Mouse (Mus musculus) intestine, embryonic 14.5 days (tissue): ENCODE measurements around the gene Dhrs2. TPM values are rescaled to one million over a fixed set of nuclear protein-coding genes. Genes with fewer than 3 reads are reported as not detected.

Experiments used
- ATAC-seq: fragments of 200-750 bp; cut with Nextera tagmentation; replicated peaks from 2 replicates; pipeline ENCODE4 v1.8.0; 2017; ENCODE audit warnings: low read depth, moderate number of reproducible peaks, moderate TSS enrichment, moderate library complexity; ENCODE audit not compliant: low FRiP score, low TSS enrichment
- DNase-seq: peaks from one replicate; pipeline ENCODE4 v3.0.0-alpha.2; 2018; ENCODE audit warnings: low spot score
- H3K27ac ChIP-seq: fragments of 300-500 bp; sonication (generic); 2 replicates; pipeline ENCODE4 v1.5.1; 2014; ENCODE audit warnings: low read depth, mild to moderate bottlenecking, control low read depth
- H3K27me3 ChIP-seq: fragments of 300-500 bp; sonication (generic); replicated peaks from 2 replicates; pipeline ENCODE4 v1.6.1; 2014; ENCODE audit warnings: low read length, control low read depth; ENCODE audit not compliant: control insufficient read depth, insufficient read depth
- H3K36me3 ChIP-seq: fragments of 300-500 bp; sonication (generic); 2 replicates; pipeline ENCODE4 v1.6.1; 2014; ENCODE audit warnings: low read length, control low read depth; ENCODE audit not compliant: control insufficient read depth, insufficient read depth
- H3K4me1 ChIP-seq: fragments of 300-500 bp; sonication (generic); replicated peaks from 2 replicates; pipeline ENCODE4 v1.6.1; 2014; ENCODE audit warnings: low read length, control low read depth, mixed read lengths; ENCODE audit not compliant: control insufficient read depth, insufficient read depth
- H3K4me2 ChIP-seq: fragments of 300-500 bp; sonication (generic); 2 replicates; pipeline ENCODE4 v1.6.1; 2014; ENCODE audit warnings: low read length
- H3K4me3 ChIP-seq: fragments of 300-500 bp; sonication (generic); 2 replicates; pipeline ENCODE4 v1.5.1; 2014; ENCODE audit warnings: low read depth, low read length, control low read depth, mixed read lengths
- H3K9ac ChIP-seq: fragments of 300-500 bp; sonication (generic); 2 replicates; pipeline ENCODE4 v1.6.1; 2014; ENCODE audit warnings: mild to moderate bottlenecking, low read length
- H3K9me3 ChIP-seq: fragments of 300-500 bp; sonication (generic); 2 replicates; pipeline ENCODE4 v1.6.1; 2016; ENCODE audit warnings: low read length, control low read depth; ENCODE audit not compliant: control insufficient read depth
- WGBS: fragments of 180-500 bp; shearing (Covaris S2); extraction: QIAGEN DNeasy Blood & Tissue Kit; methylation state at CpG from one replicate; pipeline ENCODE4 v1.1.7; 2014; 5-methylcytosine and 5-hydroxymethylcytosine counted together
- polyA plus RNA-seq: library from polyadenylated mRNA; unstranded; fragments of >200 nt; fragmentation: Nextera tagmentation; extraction: Ambion mirVana; gene quantifications from 2 replicates; pipeline ENCODE4 v1.2.1, GENCODE M21; 2014

The Dhrs2 gene
- polyA plus RNA-seq, 1 experiment from 2014 or later, result 0.23 TPM

GRCm38 (mm10) chr14:55214507-55214906, 7.3 kb upstream of the Dhrs2 start:
- Histone ChIP-seq H3K27ac (no peak overlapping the region), H3K4me2 (no peak overlapping the region), H3K27me3 (no peaks in the 10 kb centered on the region), H3K4me3 (no peak overlapping the region), H3K9ac (no peak overlapping the region), H3K36me3 (no peaks in the 10 kb centered on the region), H3K4me1 (no peaks in the 10 kb centered on the region), H3K9me3 (no peaks in the 10 kb centered on the region)
- DNase-seq (peak; percentile 65), ATAC-seq (no peak)
- WGBS, result 59% methylated on average over 4 of the region's 4 CpGs

DNA sequence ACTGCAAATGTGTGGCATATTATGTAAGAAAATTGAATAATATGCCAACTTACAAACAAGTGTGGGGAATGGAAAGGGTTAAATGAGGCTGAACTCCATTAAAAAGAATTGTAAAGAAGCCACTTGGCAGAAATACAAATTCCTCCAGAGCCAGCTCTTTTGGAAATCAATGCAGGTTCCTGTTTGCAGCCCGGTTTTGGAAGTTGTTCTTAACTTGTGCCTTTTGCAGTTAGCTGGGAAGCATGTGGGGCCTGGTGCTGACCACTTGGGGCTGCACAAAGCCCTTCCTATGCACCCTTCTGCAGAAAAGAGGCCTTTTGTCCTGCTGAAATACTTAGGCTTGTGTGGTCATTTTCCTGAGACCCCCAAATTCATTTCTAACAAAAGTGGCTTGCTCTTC, 1.4 kb downstream of the Dhrs2 start:
- no peaks in the 10 kb centered on the region for H3K4me1 ChIP-seq
- 25% methylated on average over 1 of the region's 1 CpGs for WGBS
- no peak overlapping the region for H3K9ac ChIP-seq
- no peak overlapping the region for H3K27ac ChIP-seq
- ATAC-seq, result no peak
- DNase-seq, result no peak
- no peaks in the 10 kb centered on the region for H3K9me3 ChIP-seq
- no peaks in the 10 kb centered on the region for H3K27me3 ChIP-seq
- H3K4me2 ChIP-seq, result no peak overlapping the region
- H3K36me3 ChIP-seq, result no peaks in the 10 kb centered on the region
- no peak overlapping the region for H3K4me3 ChIP-seq

GRCm38 (mm10) chr14:55234639-55235038, 12.8 kb downstream of the Dhrs2 start:
- H3K27me3 ChIP-seq, result no peaks in the 10 kb centered on the region
- DNase-seq (no peak), ATAC-seq (no peak)
- no peak overlapping the region for H3K27ac ChIP-seq
- no peak overlapping the region for H3K4me3 ChIP-seq
- 94% methylated on average over 11 of the region's 11 CpGs for WGBS
- H3K4me2 ChIP-seq, result no peak overlapping the region
- H3K36me3 ChIP-seq, result no peaks in the 10 kb centered on the region
- no peaks in the 10 kb centered on the region for H3K4me1 ChIP-seq
- no peak overlapping the region for H3K9ac ChIP-seq
- H3K9me3 ChIP-seq, result peaks cover 4% of the 10 kb centered on the region; the same call in 1 of the 2 replicates

GRCm38 (mm10) chr14:55236685-55237084, 14.9 kb downstream of the Dhrs2 start:
- WGBS, result 74% methylated on average over 2 of the region's 2 CpGs
- no peaks in the 10 kb centered on the region for H3K9me3 ChIP-seq
- H3K4me3 ChIP-seq, result no peak overlapping the region
- DNase-seq (no peak), ATAC-seq (no peak)
- H3K36me3 ChIP-seq, result no peaks in the 10 kb centered on the region
- no peaks in the 10 kb centered on the region for H3K4me1 ChIP-seq
- H3K4me2 ChIP-seq, result no peak overlapping the region
- H3K27me3 ChIP-seq, result no peaks in the 10 kb centered on the region
- H3K9ac ChIP-seq, result no peak overlapping the region
- H3K27ac ChIP-seq, result no peak overlapping the region

DNA sequence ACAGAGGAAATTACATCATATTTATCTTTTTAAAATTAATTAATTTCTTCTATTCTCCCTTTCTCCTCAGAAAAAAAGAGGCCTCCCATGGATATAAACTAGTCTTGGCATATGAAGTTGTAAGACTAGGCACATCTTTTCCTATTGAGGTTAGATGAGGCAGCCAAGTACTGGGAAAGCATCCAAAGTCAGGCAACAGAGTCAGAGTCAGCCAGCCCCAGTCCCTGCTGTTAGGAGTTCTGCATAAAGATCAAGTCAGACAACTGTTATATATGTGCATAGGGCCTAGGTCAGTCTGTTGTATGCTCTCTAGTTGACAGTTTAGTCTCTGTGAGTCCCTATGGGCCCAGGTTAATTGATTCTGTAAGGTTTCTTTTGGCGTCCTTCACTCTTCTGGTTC, 20.9 kb downstream of the Dhrs2 start:
- Histone ChIP-seq H3K9me3 (no peaks in the 10 kb centered on the region), H3K27me3 (no peaks in the 10 kb centered on the region), H3K4me2 (no peak overlapping the region), H3K9ac (no peak overlapping the region), H3K36me3 (no peaks in the 10 kb centered on the region), H3K4me3 (no peak overlapping the region), H3K4me1 (no peaks in the 10 kb centered on the region), H3K27ac (no peak overlapping the region)
- no peak for ATAC-seq
- 89% methylated on average over 1 of the region's 1 CpGs for WGBS
- no peak for DNase-seq

DNA sequence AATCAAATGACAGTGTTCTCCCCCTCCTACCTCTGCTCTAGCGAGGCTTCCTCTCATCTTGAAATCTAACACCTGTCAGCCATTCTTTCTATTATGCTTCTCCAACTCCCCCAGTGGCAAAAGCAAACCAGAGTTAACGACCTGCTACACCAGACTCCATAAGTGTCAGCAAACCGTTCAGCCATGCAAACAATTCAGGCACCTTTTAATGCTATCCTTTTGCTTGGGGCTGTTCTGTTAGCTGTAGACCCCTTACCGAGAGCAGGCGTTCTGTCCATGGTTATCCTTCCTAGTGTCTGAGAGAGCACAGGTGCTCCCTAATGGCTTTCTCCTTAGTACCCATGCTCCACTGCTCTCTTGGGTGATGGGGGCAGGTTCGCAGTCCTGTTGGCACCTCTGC, 25.4 kb downstream of the Dhrs2 start:
- no peaks in the 10 kb centered on the region for H3K27me3 ChIP-seq
- no peak overlapping the region for H3K9ac ChIP-seq
- no peak overlapping the region for H3K4me3 ChIP-seq
- WGBS, result 45% methylated on average over 6 of the region's 6 CpGs
- no peaks in the 10 kb centered on the region for H3K4me1 ChIP-seq
- DNase-seq (no peak), ATAC-seq (no peak)
- no peaks in the 10 kb centered on the region for H3K36me3 ChIP-seq
- no peaks in the 10 kb centered on the region for H3K9me3 ChIP-seq
- no peak overlapping the region for H3K27ac ChIP-seq
- H3K4me2 ChIP-seq, result no peak overlapping the region

DNA sequence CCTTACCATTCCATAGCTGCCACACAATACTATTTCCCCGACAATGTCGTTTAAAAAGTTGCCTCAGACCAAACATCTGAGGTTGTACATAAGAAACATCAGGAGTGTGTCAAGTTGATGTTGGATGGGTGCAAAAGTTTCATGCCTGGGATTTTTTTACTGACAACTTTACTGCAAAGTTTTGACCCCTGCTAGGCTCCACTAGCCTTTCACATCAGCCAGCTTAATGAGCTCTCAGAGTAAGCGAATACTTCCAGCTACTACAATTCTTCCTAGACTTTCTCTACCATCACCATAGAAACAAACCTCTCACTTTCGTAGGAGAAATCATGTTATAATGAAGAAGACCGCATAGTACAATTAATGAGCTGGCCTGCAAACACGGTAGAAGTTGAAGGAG, 26.5 kb downstream of the Dhrs2 start:
- no peak overlapping the region for H3K4me2 ChIP-seq
- no peak overlapping the region for H3K27ac ChIP-seq
- 72% methylated on average over 6 of the region's 6 CpGs for WGBS
- H3K9me3 ChIP-seq, result no peaks in the 10 kb centered on the region
- H3K4me1 ChIP-seq, result no peaks in the 10 kb centered on the region
- H3K4me3 ChIP-seq, result no peak overlapping the region
- no peak overlapping the region for H3K9ac ChIP-seq
- no peaks in the 10 kb centered on the region for H3K36me3 ChIP-seq
- no peaks in the 10 kb centered on the region for H3K27me3 ChIP-seq
- DNase-seq (no peak), ATAC-seq (no peak)

GRCm38 (mm10) chr14:55253580-55253979, 31.8 kb downstream of the Dhrs2 start:
- ATAC-seq (no peak), DNase-seq (no peak)
- H3K9me3 ChIP-seq, result no peaks in the 10 kb centered on the region
- no peak overlapping the region for H3K4me3 ChIP-seq
- no peak overlapping the region for H3K27ac ChIP-seq
- H3K9ac ChIP-seq, result no peak overlapping the region
- no peaks in the 10 kb centered on the region for H3K36me3 ChIP-seq
- H3K4me1 ChIP-seq, result no peaks in the 10 kb centered on the region
- 59% methylated on average over 4 of the region's 4 CpGs for WGBS
- H3K27me3 ChIP-seq, result no peaks in the 10 kb centered on the region
- no peak overlapping the region for H3K4me2 ChIP-seq

GRCm38 (mm10) chr14:55255443-55255842, 33.6 kb downstream of the Dhrs2 start:
- Histone ChIP-seq H3K36me3 (no peaks in the 10 kb centered on the region), H3K27ac (no peak overlapping the region), H3K27me3 (no peaks in the 10 kb centered on the region), H3K4me1 (no peaks in the 10 kb centered on the region), H3K9me3 (no peaks in the 10 kb centered on the region), H3K9ac (no peak overlapping the region), H3K4me2 (no peak overlapping the region), H3K4me3 (no peak overlapping the region)
- DNase-seq, result no peak
- WGBS, result 62% methylated on average over 6 of the region's 6 CpGs
- ATAC-seq, result no peak
